Mouse (Mus musculus) forebrain, embryonic 14.5 days (tissue): ENCODE measurements around the gene Sdk2. TPM values are rescaled to one million over a fixed set of nuclear protein-coding genes. Genes with fewer than 3 reads are reported as not detected.

Experiments used
- ATAC-seq: fragments of 200-750 bp; cut with Nextera tagmentation; 2 replicates; pipeline ENCODE4 v1.8.0; 2017; ENCODE audit warnings: mild to moderate bottlenecking, moderate library complexity
- DNase-seq: peaks from one replicate; pipeline ENCODE4 v3.0.0-alpha.2; 2015; ENCODE audit warnings: low spot score
- H3K27ac ChIP-seq: fragments of 300-500 bp; sonication (generic); 2 replicates; pipeline ENCODE4 v1.5.1; 2014; ENCODE audit warnings: low read depth, mild to moderate bottlenecking, control low read depth, low read length, moderate library complexity
- H3K27me3 ChIP-seq: fragments of 300-500 bp; sonication (generic); replicated peaks from 2 replicates; pipeline ENCODE4 v1.6.1; 2014; ENCODE audit warnings: low read length, control low read depth, mixed read lengths; ENCODE audit not compliant: control insufficient read depth, insufficient read depth
- H3K36me3 ChIP-seq: fragments of 300-500 bp; sonication (generic); 2 replicates; pipeline ENCODE4 v1.6.1; 2014; ENCODE audit warnings: low read length, control low read depth; ENCODE audit not compliant: control insufficient read depth, insufficient read depth
- H3K4me1 ChIP-seq: fragments of 300-500 bp; sonication (generic); 2 replicates; pipeline ENCODE4 v1.6.1; 2014; ENCODE audit warnings: antibody characterized with exemption, low read length, control low read depth; ENCODE audit not compliant: control insufficient read depth, insufficient read depth
- H3K4me2 ChIP-seq: fragments of 300-500 bp; sonication (generic); 2 replicates; pipeline ENCODE4 v1.6.1; 2014; ENCODE audit warnings: mild to moderate bottlenecking, control low read depth, low read length
- H3K4me3 ChIP-seq: fragments of 300-500 bp; sonication (generic); 2 replicates; pipeline ENCODE4 v1.5.1; 2014; ENCODE audit warnings: low read depth, low read length, control low read depth
- H3K9ac ChIP-seq: fragments of 300-500 bp; sonication (generic); 2 replicates; pipeline ENCODE4 v1.6.1; 2014; ENCODE audit warnings: mild to moderate bottlenecking, low read length, control low read depth, moderate library complexity
- H3K9me3 ChIP-seq: fragments of 300-500 bp; sonication (generic); replicated peaks from 2 replicates; pipeline ENCODE4 v1.6.1; 2016; ENCODE audit warnings: low read length, control low read depth, mixed read lengths; ENCODE audit not compliant: control insufficient read depth
- WGBS: fragments of 180-500 bp; shearing (Covaris S2); extraction: QIAGEN DNeasy Blood & Tissue Kit; methylation state at CpG from one replicate; pipeline ENCODE4 v1.1.7; 2014; 5-methylcytosine and 5-hydroxymethylcytosine counted together
- polyA plus RNA-seq: library from polyadenylated mRNA; unstranded; fragments of >200 nt; fragmentation: Nextera tagmentation; extraction: Ambion mirVana; gene quantifications from 2 replicates; pipeline ENCODE4 v1.2.1, GENCODE M21; 2014

Gene Sdk2
- polyA plus RNA-seq, 1 experiment from 2014 or later: 1.1 TPM

- Histone ChIP-seq H3K9me3 (no peaks in the 10 kb centered on the region), H3K4me2 (no peak overlapping the region), H3K36me3 (peaks cover 11% of the 10 kb centered on the region), H3K27ac (no peak overlapping the region), H3K4me3 (no peak overlapping the region), H3K9ac (no peak overlapping the region), H3K4me1 (peaks cover 7% of the 10 kb centered on the region; the same call in 1 of the 2 replicates), H3K27me3 (no peaks in the 10 kb centered on the region)
- WGBS: 51% methylated on average over 6 of the region's 6 CpGs
- no peak for DNase-seq
- ATAC-seq: no peak
Measured at GRCm38 (mm10) chr11:113733631-113734364, 333.0 kb downstream of the Sdk2 start.

- H3K9me3 ChIP-seq: no peaks in the 10 kb centered on the region
- H3K27ac ChIP-seq: no peak overlapping the region
- no peak overlapping the region for H3K9ac ChIP-seq
- ATAC-seq (no peak), DNase-seq (no peak)
- H3K4me3 ChIP-seq: no peak overlapping the region
- no peak overlapping the region for H3K4me2 ChIP-seq
- WGBS: 93% methylated on average over 10 of the region's 10 CpGs
- H3K4me1 ChIP-seq: peaks cover 11% of the 10 kb centered on the region
- H3K27me3 ChIP-seq: no peaks in the 10 kb centered on the region
- peaks cover 29% of the 10 kb centered on the region for H3K36me3 ChIP-seq
Measured at GRCm38 (mm10) chr11:113731945-113732612, 334.8 kb downstream of the Sdk2 start.

- H3K27me3 ChIP-seq: no peaks in the 10 kb centered on the region
Measured at GRCm38 (mm10) chr11:113730879-113731278, 336.0 kb downstream of the Sdk2 start.

GRCm38 (mm10) chr11:113729917-113730316 lies 336.9 kb downstream of the Sdk2 start:
- no peak overlapping the region for H3K27ac ChIP-seq
- no peak overlapping the region for H3K9ac ChIP-seq
- no peak overlapping the region for H3K4me2 ChIP-seq
- DNase-seq (no peak), ATAC-seq (no peak)
- H3K4me1 ChIP-seq: peaks cover 22% of the 10 kb centered on the region
- H3K4me3 ChIP-seq: no peak overlapping the region
- H3K27me3 ChIP-seq: no peaks in the 10 kb centered on the region
- peaks cover 38% of the 10 kb centered on the region for H3K36me3 ChIP-seq
- WGBS: 72% methylated on average over 8 of the region's 8 CpGs
- no peaks in the 10 kb centered on the region for H3K9me3 ChIP-seq

More at GRCm38 (mm10) chr11:113730879-113731278, 336.0 kb downstream of the Sdk2 start:
- no peak for DNase-seq
- peaks cover 14% of the 10 kb centered on the region for H3K4me1 ChIP-seq
- ATAC-seq: no peak
- peaks cover 41% of the 10 kb centered on the region for H3K36me3 ChIP-seq
- H3K4me2 ChIP-seq: no peak overlapping the region
- no peak overlapping the region for H3K27ac ChIP-seq
- no peak overlapping the region for H3K4me3 ChIP-seq
- H3K9me3 ChIP-seq: no peaks in the 10 kb centered on the region
- H3K9ac ChIP-seq: no peak overlapping the region
- 74% methylated on average over 3 of the region's 3 CpGs for WGBS

GRCm38 (mm10) chr11:113729239-113729638 lies 337.6 kb downstream of the Sdk2 start:
- H3K27me3 ChIP-seq: no peaks in the 10 kb centered on the region
- ATAC-seq (no peak), DNase-seq (no peak)
- H3K36me3 ChIP-seq: peaks cover 38% of the 10 kb centered on the region
- H3K4me2 ChIP-seq: no peak overlapping the region
- 84% methylated on average over 21 of the region's 21 CpGs for WGBS
- no peak overlapping the region for H3K27ac ChIP-seq
- H3K9ac ChIP-seq: no peak overlapping the region
- no peak overlapping the region for H3K4me3 ChIP-seq
- H3K9me3 ChIP-seq: no peaks in the 10 kb centered on the region
- H3K4me1 ChIP-seq: peaks cover 16% of the 10 kb centered on the region

GRCm38 (mm10) chr11:113727992-113728391 lies 338.9 kb downstream of the Sdk2 start:
- H3K27ac ChIP-seq: no peak overlapping the region
- H3K9ac ChIP-seq: no peak overlapping the region
- H3K4me2 ChIP-seq: no peak overlapping the region
- DNase-seq: no peak
- H3K36me3 ChIP-seq: peaks cover 38% of the 10 kb centered on the region
- no peak overlapping the region for H3K4me3 ChIP-seq
- WGBS: 79% methylated on average over 6 of the region's 6 CpGs
- no peaks in the 10 kb centered on the region for H3K27me3 ChIP-seq
- no peak for ATAC-seq
- H3K9me3 ChIP-seq: no peaks in the 10 kb centered on the region
- peaks cover 16% of the 10 kb centered on the region for H3K4me1 ChIP-seq

- Histone ChIP-seq H3K9ac (no peak overlapping the region), H3K9me3 (no peaks in the 10 kb centered on the region), H3K36me3 (peaks cover 38% of the 10 kb centered on the region), H3K4me3 (no peak overlapping the region), H3K27me3 (no peaks in the 10 kb centered on the region), H3K27ac (no peak overlapping the region), H3K4me2 (no peak overlapping the region), H3K4me1 (peaks cover 16% of the 10 kb centered on the region)
- WGBS: 79% methylated on average over 14 of the region's 14 CpGs
- no peak for DNase-seq
- ATAC-seq: no peak
Measured at GRCm38 (mm10) chr11:113726994-113727888, 339.6 kb downstream of the Sdk2 start.
